Mouse (Mus musculus): ENCODE data around the gene Efna5. TPM values are rescaled to one million over a fixed set of nuclear protein-coding genes. Genes with fewer than 3 reads are reported as not detected.

Efna5 gene
- total RNA-seq, 2 experiments from 2014 or later, result 24.5 to 30.3 TPM

DNA sequence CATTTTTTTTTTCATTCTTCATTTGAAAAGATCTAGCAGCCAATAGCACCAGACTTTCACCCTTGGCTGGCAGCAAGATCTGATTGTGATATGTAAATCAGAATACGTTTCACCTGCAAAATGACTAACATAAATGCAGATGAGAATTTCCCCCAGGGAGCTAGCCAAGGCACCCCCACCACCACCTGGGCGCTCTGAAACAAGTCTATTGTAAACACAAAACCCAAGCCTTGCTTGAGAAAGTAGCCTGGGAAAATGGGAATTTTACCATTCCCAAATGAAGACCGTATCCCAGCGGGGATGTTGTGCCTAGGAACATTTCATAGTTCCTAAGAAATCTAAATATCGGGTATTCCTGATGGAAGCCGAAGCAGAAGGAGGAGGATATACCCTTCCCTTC, 92.3 kb downstream of the Efna5 start:
- no peak for DNase-seq

DNA sequence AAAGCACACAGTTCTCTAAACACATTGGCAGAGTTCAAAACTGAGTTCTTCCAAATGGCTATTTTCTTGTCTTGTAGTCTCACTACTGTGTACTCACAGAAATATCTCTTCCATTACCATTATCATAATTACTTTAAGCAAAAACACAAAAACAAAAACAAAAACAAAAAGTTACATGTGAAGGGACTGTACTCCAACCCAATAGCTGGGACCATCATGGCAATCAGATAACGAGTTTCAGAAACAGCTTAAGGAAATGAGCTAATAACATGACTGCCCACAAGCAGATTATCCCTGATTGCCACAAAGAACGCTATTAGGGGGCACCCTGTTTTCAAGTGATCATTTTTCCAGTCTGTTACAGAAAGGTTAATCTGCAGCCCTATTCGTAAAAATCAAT, 93.3 kb downstream of the Efna5 start:
- no peak for DNase-seq

DNA sequence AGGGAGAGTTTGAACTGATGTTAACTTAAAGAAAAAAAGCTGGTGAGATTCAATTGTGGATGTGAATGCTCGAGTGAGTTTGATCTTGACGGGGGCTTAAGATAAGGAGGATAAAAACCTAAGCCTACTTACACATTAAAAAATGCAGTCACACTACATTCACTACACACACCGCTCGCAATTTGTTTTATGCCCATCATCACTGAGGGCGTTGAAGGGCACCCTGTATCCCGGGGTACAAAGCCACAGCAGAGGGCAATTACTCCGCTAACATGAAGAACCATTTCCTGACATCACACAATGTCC, 94.6 kb downstream of the Efna5 start:
- no peak for DNase-seq

DNA sequence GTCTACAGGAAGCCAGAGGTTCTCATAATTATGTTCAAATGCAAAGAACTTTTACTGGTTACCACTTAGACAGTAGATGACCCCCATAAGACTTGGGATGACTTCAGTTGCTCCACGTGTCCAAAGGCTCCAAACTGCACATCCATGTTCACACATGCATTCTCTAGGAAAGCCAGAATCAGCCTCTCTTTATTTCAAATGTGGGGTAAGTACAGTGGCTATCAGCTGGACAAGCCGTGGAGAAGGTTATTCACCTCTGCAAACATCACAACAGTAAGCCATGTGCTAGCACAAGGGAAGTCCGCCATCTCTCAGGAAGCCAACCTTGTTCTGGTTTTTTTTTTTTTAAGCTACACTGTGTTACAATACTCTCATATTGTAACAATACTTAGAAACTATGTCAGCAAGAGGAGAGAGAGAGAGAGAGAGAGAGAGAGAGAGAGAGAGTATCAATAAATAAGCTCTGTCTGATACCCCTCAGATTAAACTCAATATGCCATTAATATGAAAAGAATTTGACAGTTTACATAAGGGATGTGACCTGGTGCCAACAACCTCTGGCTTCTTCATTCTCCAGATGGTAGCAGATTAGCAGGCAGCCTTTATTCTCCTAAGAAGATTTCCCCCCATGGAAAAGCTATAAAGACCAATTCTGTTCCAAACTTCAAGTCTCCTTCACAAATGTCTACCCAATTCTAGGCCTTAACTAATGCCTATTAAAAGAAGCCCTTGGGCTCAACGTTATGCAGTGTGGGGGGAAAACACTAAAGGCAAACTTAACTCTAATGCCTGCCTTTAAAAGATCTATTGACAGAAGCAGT, 95.1 kb downstream of the Efna5 start:
- no peak for DNase-seq

DNA sequence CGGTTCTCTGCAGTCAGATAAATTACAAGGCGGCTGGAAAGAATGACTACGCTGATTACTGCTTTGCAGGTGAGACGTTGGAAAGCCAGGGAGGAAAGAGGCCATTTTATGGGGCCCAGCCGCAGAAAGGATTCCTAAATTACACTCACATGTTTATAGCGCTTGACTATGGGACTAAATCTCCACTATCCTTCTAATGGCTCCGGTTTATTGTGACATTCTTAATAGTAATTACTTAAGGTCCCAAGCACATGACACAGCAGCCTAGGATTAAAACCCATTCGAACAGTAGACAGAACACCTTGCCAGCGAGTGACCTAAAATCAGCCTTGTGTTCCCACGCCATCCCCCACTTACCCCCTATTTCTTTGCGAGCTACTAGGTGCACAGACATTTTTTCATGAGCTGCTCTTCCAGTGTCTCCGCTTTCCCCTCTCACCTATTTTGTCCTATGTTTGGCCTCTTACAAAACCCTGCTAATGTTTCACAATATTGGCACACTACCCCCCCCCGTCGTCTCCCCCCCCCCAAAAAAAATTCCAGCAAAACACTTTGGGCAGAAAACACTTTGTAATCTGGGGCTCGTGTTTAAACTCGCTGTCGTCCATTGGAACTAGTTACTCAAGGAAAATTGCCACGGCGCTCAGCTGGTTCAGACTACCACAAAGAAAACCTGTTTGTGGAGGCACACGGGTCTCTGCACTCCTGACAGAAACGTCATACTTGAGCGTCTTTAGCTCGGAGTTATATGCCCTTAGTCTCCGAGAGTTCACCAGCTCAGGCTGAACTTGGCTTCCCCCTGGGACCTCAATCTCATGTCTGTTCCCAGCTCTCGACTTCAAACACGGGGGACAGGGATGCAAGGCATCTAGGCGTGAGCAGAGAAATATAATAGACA, 96.6 kb downstream of the Efna5 start:
- DNase-seq, result peak; percentile 12

DNA sequence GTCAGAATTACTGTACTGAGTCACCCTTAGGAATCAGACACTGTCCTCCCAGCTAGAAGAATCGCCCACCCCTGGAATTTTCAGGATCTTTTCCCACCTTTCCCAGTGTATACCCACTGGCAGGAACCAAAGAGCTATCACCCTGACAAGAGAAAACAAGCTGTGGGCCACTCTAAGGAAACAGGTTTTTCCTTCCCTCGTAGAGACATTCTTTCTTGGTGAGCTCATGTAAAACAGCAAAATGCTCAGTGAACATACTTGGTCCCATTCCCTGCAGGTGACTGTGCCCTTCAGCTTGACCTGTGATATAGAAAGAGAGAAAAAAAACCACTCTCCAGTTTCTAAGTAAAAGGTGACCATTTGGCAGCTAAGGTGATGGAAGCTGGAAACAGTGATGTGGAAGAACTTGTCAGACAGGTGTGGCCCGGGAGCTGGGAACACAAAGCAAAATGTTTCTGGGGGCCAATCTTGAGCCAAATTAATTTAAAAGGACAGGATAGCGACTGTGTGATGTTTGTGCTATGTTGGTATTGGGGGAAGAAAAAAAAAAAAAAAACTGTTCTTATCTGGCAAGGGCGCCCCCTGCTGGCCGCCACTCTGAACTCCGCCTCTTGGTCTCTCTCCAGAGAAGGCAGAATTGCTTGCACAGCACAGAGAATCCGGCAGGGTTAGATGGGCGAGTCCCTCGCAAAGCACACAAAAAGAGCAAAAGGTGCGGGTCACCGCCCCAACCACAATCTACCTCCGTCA, 97.4 kb downstream of the Efna5 start:
- peak; percentile 89 for DNase-seq

DNA sequence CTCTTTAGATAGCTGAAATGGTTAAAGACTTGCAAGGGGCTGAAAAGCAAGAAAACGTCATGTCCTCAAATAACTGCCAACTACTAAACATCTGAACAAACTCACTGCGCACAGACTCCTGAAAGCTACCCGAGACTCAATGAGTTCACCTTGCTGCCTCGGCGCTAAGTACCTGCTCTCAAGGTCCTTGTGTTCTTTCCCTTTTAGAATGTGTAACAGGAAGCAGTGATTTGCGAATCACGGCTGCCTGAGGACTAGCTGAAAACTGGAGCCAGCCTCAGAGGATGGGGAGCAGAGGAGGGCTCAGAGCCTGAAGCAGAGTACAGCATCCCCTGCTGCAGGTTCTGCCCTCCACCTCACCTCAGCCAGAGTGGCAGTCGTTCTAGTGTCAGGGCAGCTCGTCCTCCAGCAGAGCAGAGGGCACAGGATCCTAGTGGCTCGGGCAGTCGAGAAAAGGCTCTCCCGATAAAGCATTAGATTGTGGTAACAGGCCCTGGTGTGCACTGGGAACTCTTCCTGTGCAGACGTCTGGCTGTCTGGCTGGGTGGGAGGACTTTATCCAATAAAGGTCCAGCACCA, 98.2 kb downstream of the Efna5 start:
- peak; percentile 6 for DNase-seq

DNA sequence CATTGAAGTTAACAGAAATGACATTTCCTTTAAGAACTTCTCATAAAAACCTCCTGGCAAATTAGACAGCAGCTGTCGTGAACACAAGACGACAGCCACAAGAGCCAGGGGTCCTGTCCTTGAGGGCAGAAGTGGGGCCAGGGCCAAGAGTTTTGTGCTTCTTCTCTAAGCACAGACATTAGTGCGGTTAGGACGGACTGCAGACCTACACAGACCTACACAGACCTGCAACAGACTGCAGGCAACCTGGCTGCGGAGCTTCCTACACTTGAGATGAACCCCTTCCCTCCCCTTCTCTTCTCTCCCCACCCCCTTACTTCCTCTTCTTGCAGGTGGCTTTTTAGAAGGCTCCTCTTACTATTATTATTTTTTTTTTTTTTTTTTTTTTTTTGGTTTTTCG, 100.0 kb downstream of the Efna5 start:
- no peak for DNase-seq

DNA sequence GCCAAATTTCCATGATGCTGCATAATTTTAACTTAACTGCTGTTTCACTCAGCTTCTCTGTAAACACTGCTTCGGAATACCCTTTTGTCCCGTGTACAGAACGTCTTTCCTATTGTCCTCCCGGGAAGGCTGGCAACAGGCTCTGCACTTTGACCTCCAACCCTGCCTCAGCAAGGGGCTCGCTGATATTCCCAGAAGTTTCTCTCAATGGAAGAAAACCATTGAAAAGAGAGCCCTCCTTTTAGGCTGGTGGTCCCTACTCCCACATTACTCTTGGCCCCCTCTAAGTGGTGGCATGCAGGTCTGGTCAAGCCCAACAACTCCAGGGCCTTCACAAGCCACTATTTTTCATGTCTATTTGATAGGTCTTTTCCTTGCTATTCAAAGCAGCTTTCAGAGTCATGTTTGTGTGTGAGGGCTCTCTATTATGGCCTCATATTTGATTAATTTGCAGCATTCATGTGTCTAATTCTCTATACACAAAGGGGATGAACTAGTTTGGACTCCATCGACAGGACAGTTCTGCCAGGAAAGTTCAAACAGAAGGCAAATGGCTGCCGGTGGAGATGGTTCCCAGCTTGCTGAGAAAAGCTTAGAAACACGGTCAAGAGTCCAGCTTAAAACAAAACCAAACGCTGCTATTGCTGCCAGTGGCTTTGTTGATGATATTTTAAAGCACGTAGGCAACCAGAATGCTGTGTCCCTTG, 103.1 kb downstream of the Efna5 start:
- no peak for DNase-seq

DNA sequence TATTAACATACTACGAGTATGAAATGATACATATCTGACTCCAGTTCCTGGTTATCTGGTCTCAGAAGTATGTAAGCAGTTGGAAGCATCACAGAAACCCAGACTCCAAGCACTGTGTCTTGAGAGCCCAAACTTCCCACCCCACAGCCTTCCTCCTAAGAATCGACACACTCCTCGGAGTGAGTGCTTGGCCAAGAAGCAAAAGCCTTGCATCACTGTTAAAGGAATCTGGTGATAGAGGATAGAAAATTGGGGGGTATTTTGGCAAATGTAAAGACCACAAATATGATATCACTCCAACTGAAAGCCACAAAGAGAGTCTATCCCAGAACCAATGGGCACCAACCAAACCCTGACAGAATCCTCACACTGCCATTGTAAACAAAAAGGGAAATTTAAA, 104.4 kb downstream of the Efna5 start:
- DNase-seq, result no peak

DNA sequence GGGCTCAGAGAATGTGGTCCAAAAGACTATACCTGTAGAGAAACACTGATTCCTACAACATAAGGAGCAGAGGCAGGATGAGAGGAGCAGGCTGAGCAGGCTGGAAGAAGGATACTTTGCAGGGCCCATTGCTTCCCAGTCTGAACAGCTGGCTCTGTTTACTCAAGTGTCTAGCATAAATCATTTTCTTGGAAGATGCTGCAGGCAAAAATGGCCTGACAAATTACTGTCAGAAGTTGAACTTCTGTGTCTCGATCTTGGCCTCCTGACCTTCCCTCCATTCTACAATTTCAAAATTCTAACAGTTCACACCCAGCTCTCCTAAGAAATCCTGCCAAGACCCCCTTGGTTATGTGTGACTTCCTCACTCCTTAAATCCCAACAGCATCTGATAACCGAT, 105.1 kb downstream of the Efna5 start:
- no peak for DNase-seq

DNA sequence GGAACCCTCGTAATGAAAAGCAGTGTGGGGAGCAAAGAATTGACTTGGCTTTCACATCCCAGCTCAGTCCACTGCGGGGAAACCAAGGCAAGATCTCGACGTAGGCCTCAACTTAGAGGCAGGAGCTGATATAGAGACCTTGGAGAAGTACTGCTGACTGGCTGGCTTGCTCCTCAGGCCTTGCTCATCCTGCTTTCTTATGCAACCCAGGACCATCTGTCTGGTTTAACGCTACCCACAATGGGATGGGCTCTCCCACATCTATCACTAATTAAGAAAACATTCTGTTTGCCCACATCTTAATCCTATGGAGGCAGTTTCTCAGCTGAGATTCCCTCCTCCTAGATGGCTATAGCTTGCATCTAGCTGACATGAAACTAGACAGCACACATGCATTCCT, 105.7 kb downstream of the Efna5 start:
- DNase-seq, result no peak

DNA sequence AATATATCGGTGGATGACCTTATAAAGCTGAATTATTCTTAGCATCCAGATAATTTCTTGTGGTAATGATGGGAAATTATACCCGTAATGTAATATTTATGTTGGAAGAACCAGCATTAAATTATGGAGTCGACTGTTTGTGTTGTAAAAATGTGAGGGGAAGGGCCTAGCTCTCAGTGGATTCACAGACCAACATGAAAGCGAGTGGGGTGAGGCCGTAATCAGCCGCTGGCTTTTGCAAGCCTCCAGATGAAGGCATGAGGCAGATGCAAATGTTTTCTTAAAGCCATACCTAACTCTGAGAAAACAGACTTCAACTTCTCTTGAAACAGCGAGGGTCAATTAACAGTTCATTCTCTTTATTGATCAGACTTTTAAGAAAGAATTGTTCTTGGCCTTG, 106.4 kb downstream of the Efna5 start:
- DNase-seq, result no peak

DNA sequence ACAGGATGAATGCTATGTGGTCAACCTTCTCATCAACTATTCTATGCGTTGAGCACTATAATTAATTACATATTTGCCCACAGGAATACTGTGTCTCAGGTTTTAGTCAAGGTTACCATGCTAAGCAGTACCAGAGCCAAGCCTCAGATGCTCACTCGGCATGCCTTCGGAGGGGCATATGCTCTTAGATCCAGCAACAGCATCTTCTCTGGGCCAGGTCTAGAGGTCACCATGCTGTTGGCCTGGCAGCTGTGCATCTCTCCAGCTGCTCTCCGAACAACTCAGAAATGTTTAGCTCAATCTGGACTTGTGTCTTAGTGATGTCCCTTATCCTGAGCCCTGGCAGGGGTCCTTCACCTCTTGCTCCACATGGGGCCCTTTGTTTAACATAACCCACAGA, 114.4 kb downstream of the Efna5 start:
- DNase-seq, result no peak

DNA sequence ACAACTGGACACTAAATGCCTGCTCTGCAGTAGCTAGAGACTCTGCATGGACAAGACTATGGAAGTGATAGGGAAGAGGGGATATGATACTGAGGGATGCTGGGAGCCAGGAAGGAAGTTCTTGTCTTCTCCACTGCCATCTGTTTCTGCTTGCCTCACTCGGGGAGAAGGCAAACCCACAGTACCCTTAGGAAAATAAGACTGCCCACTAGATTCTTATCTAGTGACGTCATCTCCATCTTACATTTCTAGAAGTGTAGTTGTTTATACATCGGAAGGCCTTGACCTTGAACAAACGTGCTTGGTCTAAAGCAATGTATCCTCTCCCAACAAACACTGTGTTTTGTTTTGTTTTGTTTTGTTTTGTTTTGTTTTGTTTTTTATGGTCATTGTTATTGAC, 116.0 kb downstream of the Efna5 start:
- no peak for DNase-seq

DNA sequence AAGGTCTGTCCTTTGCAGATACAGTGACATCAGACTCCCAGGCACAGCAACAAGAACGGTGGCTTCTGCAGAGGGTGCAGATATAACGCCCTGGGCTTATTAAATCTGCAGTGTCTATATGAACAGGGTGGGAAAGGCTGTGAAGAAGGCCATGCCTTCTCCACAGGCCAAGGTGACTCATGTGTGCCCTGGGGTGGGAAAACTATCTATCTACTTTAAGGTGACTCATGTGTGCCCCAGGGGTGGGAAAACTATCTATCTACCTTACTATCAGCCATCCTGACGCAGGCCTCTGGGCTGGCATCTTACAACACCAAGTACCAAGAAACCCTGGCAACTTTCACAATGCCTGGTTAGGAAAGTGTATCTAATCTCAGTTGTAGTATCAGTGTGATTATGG, 124.2 kb downstream of the Efna5 start:
- DNase-seq, result no peak

DNA sequence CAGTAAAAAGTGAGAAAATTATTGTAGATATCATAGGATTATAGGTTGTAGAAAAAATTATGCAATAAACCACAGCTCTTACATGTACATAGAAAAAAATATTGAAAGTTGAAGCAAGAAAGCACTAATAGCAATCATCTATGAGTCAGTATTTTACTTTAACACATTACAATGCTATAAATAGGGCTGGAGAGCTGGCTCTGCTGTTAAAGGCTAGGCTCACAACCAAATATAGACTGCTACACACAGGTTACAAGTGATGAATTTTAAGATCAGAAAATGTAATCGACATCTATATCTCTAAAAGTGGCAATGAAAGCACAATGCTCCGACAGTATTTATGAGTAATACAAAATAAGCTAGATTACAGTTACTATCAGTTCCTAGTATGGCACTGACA, 125.5 kb downstream of the Efna5 start:
- no peak for DNase-seq

DNA sequence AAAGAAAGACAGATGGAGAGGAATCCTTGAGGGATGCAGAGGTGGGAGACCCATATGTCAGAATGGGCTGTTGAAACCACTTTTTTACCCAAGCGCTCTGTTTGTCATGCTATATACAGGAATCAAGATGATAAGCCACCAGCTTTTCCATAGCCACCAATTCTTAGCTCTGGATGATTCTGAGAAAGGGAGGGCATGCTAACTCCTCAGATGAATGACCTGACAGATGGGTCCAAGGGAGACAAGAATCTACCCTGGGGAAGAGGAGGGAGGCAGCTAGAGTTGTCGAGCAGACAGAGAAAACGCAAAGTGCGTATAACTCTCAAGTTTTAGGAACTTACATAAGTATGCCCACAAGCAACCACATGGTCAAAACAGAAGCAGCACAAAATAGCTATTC, 126.5 kb downstream of the Efna5 start:
- DNase-seq, result no peak

DNA sequence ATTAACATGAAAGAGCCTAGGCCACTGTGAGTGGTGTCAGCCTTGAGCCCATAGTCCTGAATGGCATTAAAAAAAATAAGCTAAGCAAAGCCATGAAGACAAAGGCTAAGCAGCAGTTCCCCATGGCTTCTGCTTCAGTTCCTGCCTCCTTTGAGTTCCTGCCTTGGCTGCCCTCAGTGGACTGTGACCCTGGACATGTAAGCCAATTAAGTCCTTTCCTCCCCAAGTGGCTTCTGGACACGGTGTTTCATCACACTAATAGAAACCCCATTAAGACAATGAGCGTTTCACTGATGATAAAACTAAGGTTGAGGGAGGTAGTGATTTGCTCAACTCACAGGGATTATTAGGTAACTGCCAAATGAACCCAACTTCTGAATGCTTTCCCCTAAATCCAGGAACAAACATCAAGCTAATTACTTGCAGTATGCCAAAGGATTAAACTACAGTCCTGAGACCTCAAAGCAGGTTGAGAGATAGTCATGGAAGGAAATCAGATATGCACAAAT, 128.7 kb downstream of the Efna5 start:
- DNase-seq, result no peak

DNA sequence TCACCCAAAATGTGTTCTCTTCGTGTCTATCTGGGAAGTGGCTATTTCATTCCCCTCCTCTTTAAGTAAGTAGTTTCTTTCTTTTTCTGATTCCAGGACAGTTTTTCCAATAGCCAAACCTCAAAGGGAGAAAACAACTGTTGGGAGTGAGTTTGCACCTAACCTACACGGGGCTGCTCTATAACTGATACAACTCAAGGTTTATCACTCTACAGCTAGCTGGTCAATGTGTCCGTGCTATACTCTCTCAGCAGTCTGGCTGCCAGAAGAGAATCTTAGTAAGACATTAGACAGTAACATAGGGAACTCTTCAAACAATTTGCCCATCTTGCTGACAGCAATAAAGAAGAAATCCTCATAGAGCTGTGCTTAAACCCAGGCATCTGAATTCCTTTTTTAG, 130.5 kb downstream of the Efna5 start:
- no peak for DNase-seq

DNA sequence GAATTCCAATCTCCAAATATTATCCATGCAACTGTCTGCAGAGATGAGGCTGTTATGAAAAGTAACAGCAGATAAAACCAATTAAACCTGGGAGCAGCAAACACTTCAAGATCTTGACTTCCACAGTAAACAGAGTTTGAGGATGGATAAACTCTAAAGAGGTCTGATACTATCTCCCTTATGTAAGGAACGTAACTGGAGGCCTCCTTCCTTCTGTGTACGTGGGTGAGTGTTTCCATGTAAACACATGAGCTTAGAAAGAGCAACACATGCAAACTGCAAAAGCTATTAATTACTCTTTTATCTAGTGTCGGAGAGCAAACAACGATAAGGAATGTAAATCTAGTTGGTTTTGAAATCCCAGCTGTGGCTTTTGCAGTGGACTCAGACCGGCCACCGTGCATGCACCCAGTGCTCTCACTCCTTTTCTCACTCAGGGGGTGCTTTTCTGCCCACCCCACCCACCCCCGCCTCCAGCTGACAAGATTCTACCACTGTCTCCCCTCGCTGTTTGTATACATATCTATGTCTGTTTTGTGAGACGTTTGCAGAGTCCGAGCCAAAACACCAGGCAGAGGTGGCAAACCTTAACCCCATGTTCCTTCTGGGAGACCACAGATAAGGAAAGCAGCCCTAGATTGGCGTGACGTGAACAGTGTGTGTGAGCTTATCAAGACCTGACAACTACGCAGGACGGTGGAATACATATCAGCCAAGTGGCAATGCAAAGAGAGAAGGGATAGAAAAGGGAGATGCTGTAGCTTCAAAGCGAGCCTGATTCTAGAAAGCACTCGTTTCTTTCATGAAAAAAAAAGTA, 132.1 kb downstream of the Efna5 start:
- no peak for DNase-seq

Measured in adrenal gland, postnatal 10 days (tissue).